Mouse (Mus musculus) intestine, embryonic 15.5 days (tissue): ENCODE data around the gene Lhpp. TPM values are rescaled to one million over a fixed set of nuclear protein-coding genes. Genes with fewer than 3 reads are reported as not detected.

Experiments used
- ATAC-seq: fragments of 200-750 bp; cut with Nextera tagmentation; 2 replicates; pipeline ENCODE4 v1.8.0; 2017; ENCODE audit warnings: moderate TSS enrichment, moderate library complexity
- H3K27ac ChIP-seq: fragments of 300-500 bp; sonication (generic); 2 replicates; pipeline ENCODE4 v1.5.1; 2015; ENCODE audit warnings: mild to moderate bottlenecking, inconsistent platforms
- H3K27me3 ChIP-seq: fragments of 300-500 bp; sonication (generic); replicated peaks from 2 replicates; pipeline ENCODE4 v1.6.1; 2015; ENCODE audit warnings: inconsistent platforms
- H3K36me3 ChIP-seq: fragments of 300-500 bp; sonication (generic); 2 replicates; pipeline ENCODE4 v1.6.1; 2015; ENCODE audit warnings: inconsistent platforms
- H3K4me1 ChIP-seq: fragments of 300-500 bp; sonication (generic); replicated peaks from 2 replicates; pipeline ENCODE4 v1.6.1; 2015; ENCODE audit warnings: inconsistent platforms
- H3K4me2 ChIP-seq: fragments of 300-500 bp; sonication (generic); replicated peaks from 2 replicates; pipeline ENCODE4 v1.6.1; 2015; ENCODE audit warnings: mild to moderate bottlenecking, inconsistent platforms
- H3K4me3 ChIP-seq: fragments of 300-500 bp; sonication (generic); replicated peaks from 2 replicates; pipeline ENCODE4 v1.5.1; 2015; ENCODE audit warnings: inconsistent platforms
- H3K9ac ChIP-seq: fragments of 300-500 bp; sonication (generic); 2 replicates; pipeline ENCODE4 v1.6.1; 2015; ENCODE audit warnings: inconsistent platforms
- H3K9me3 ChIP-seq: fragments of 300-500 bp; sonication (generic); 2 replicates; pipeline ENCODE4 v1.6.1; 2016; ENCODE audit warnings: inconsistent platforms
- WGBS: fragments of 180-500 bp; shearing (Covaris S2); methylation state at CpG from one replicate; pipeline ENCODE4 v1.1.7; 2015; 5-methylcytosine and 5-hydroxymethylcytosine counted together
- polyA plus RNA-seq: library from polyadenylated mRNA; unstranded; fragments of >200 nt; fragmentation: Nextera tagmentation; extraction: Ambion mirVana; gene quantifications from 2 replicates; pipeline ENCODE4 v1.2.1, GENCODE M21; 2015

Lhpp gene
- polyA plus RNA-seq, 1 experiment from 2014 or later = 40.4 TPM

- Histone ChIP-seq H3K4me3 (no peak overlapping the region), H3K4me2 (no peak overlapping the region), H3K36me3 (no peaks in the 10 kb centered on the region), H3K27ac (no peak overlapping the region), H3K9me3 (no peaks in the 10 kb centered on the region), H3K27me3 (peaks cover 63% of the 10 kb centered on the region), H3K9ac (no peak overlapping the region), H3K4me1 (peaks cover 35% of the 10 kb centered on the region)
- WGBS = 24% methylated on average over 8 of the region's 8 CpGs
- no peak for ATAC-seq
Observed at GRCm38 (mm10) chr7:132600926-132601325, 9.5 kb upstream of the Lhpp start.

DNA sequence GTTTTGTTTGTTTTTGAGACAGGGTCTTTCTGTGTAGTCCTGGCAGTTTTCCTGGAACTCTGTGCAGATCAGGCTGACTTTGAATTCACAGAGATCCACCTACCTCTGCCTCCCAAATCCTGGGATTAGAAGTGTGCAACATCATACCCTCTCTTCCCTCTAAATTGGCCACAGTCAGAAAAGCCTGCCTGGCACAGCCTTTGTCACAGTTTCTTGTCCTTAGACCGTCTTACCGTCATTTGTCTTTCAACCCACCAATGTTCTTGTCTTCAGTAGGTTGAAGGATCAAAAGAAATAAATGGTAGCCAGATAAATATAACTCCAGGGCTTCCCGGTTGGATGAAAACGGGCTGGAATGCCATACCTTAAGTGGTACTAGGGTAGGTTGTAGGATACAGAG is 5.7 kb upstream of the Lhpp start:
- H3K4me1 ChIP-seq = peaks cover 6% of the 10 kb centered on the region
- peaks cover 32% of the 10 kb centered on the region for H3K27me3 ChIP-seq
- H3K4me3 ChIP-seq = no peak overlapping the region
- H3K27ac ChIP-seq = no peak overlapping the region
- no peak overlapping the region for H3K9ac ChIP-seq
- H3K4me2 ChIP-seq = no peak overlapping the region
- 91% methylated on average over 4 of the region's 4 CpGs for WGBS
- ATAC-seq = no peak
- no peaks in the 10 kb centered on the region for H3K36me3 ChIP-seq
- H3K9me3 ChIP-seq = no peaks in the 10 kb centered on the region

GRCm38 (mm10) chr7:132605689-132606088 is 4.7 kb upstream of the Lhpp start:
- no peaks in the 10 kb centered on the region for H3K9me3 ChIP-seq
- H3K27me3 ChIP-seq = peaks cover 26% of the 10 kb centered on the region
- no peak overlapping the region for H3K4me2 ChIP-seq
- H3K27ac ChIP-seq = no peak overlapping the region
- no peak overlapping the region for H3K4me3 ChIP-seq
- H3K4me1 ChIP-seq = peaks cover 2% of the 10 kb centered on the region; the same call in 1 of the 2 replicates
- no peak for ATAC-seq
- no peaks in the 10 kb centered on the region for H3K36me3 ChIP-seq
- WGBS = 52% methylated on average over 5 of the region's 5 CpGs
- H3K9ac ChIP-seq = no peak overlapping the region

- Histone ChIP-seq H3K36me3 (no peaks in the 10 kb centered on the region), H3K9me3 (no peaks in the 10 kb centered on the region), H3K4me3 (no peak overlapping the region), H3K27ac (no peak overlapping the region), H3K9ac (no peak overlapping the region), H3K27me3 (peaks cover 5% of the 10 kb centered on the region; the same call in 1 of the 2 replicates), H3K4me1 (peaks cover 2% of the 10 kb centered on the region; the same call in 1 of the 2 replicates), H3K4me2 (no peak overlapping the region)
- WGBS = 92% methylated on average over 4 of the region's 4 CpGs
- ATAC-seq = no peak
Observed at GRCm38 (mm10) chr7:132608316-132609020, 2.0 kb upstream of the Lhpp start.

- no peaks in the 10 kb centered on the region for H3K9me3 ChIP-seq
- 84% methylated on average over 8 of the region's 8 CpGs for whole genome bisulfite sequencing
- H3K27ac ChIP-seq = no peak overlapping the region
- no peaks in the 10 kb centered on the region for H3K36me3 ChIP-seq
- H3K9ac ChIP-seq = no peak overlapping the region
- H3K4me3 ChIP-seq = no peak overlapping the region
- peaks cover 5% of the 10 kb centered on the region; the same call in 1 of the 2 replicates for H3K27me3 ChIP-seq
- H3K4me1 ChIP-seq = peaks cover 2% of the 10 kb centered on the region; the same call in 1 of the 2 replicates
- H3K4me2 ChIP-seq = peak overlapping the region; percentile 80; the same call in 1 of the 2 replicates
- no peak for ATAC-seq
Observed at GRCm38 (mm10) chr7:132611530-132611929, 1.1 kb downstream of the Lhpp start.

DNA sequence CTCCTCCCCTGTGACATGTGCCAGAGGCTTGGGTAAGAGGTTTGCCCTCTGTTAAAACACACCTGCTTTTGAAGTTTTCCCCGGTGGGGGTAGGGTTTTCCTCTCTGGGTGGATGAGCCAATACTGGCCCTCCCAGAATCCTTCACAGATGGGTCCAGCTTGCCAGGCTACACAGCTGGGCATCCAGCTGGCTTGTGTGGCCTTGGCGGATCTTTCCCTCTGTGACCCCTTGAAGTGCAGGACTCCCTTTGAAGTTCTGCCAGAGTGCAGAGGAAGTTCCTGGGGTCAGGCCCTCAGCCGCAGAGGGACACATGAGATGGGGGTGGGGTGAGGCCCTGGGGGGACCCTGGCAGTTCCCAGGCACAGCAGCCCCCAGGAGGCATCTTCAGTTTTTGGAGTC is 4.9 kb downstream of the Lhpp start:
- WGBS = 31% methylated on average over 3 of the region's 3 CpGs
- Histone ChIP-seq H3K9ac (no peak overlapping the region), H3K4me3 (no peak overlapping the region), H3K4me1 (peaks cover under 1% of the 10 kb centered on the region; the same call in 1 of the 2 replicates), H3K27ac (no peak overlapping the region), H3K4me2 (no peak overlapping the region), H3K9me3 (no peaks in the 10 kb centered on the region), H3K27me3 (no peaks in the 10 kb centered on the region), H3K36me3 (no peaks in the 10 kb centered on the region)
- no peak for ATAC-seq

DNA sequence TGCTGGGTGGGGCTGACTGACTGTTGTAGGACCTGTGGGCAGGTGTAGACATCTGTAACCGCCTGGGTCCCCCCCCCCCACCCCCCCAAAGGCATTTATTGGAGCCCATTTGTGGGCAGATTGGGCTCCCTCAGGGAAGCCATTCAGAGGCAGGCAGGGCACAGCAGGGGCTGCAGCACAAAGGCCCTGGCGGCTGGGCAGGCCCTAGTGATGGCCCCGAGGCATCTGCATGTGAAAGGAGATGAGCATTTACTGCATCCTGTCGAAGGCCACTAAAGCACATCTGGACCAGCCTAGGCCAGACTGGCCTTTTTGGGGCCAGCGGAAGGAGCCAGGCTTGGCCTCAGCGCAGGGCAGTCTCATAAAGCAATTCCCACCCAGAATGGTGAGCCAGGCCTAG is 6.0 kb downstream of the Lhpp start:
- no peak overlapping the region for H3K4me2 ChIP-seq
- WGBS = 58% methylated on average over 6 of the region's 6 CpGs
- H3K27ac ChIP-seq = no peak overlapping the region
- no peaks in the 10 kb centered on the region for H3K36me3 ChIP-seq
- H3K27me3 ChIP-seq = no peaks in the 10 kb centered on the region
- H3K4me3 ChIP-seq = no peak overlapping the region
- no peaks in the 10 kb centered on the region for H3K9me3 ChIP-seq
- no peaks in the 10 kb centered on the region for H3K4me1 ChIP-seq
- no peak for ATAC-seq
- no peak overlapping the region for H3K9ac ChIP-seq

- Histone ChIP-seq H3K4me3 (no peak overlapping the region), H3K9ac (no peak overlapping the region), H3K27ac (no peak overlapping the region), H3K4me1 (no peaks in the 10 kb centered on the region), H3K36me3 (no peaks in the 10 kb centered on the region), H3K9me3 (no peaks in the 10 kb centered on the region), H3K27me3 (no peaks in the 10 kb centered on the region), H3K4me2 (no peak overlapping the region)
- 94% methylated on average over 5 of the region's 5 CpGs for WGBS
- ATAC-seq = no peak
Observed at GRCm38 (mm10) chr7:132617021-132617564, 6.7 kb downstream of the Lhpp start.

- no peak for ATAC-seq
- Histone ChIP-seq H3K4me1 (no peaks in the 10 kb centered on the region), H3K36me3 (no peaks in the 10 kb centered on the region), H3K9me3 (no peaks in the 10 kb centered on the region), H3K4me2 (no peak overlapping the region), H3K9ac (no peak overlapping the region), H3K4me3 (no peak overlapping the region), H3K27me3 (no peaks in the 10 kb centered on the region), H3K27ac (no peak overlapping the region)
- WGBS = 91% methylated on average over 8 of the region's 8 CpGs
Observed at GRCm38 (mm10) chr7:132619549-132619948, 9.1 kb downstream of the Lhpp start.

DNA sequence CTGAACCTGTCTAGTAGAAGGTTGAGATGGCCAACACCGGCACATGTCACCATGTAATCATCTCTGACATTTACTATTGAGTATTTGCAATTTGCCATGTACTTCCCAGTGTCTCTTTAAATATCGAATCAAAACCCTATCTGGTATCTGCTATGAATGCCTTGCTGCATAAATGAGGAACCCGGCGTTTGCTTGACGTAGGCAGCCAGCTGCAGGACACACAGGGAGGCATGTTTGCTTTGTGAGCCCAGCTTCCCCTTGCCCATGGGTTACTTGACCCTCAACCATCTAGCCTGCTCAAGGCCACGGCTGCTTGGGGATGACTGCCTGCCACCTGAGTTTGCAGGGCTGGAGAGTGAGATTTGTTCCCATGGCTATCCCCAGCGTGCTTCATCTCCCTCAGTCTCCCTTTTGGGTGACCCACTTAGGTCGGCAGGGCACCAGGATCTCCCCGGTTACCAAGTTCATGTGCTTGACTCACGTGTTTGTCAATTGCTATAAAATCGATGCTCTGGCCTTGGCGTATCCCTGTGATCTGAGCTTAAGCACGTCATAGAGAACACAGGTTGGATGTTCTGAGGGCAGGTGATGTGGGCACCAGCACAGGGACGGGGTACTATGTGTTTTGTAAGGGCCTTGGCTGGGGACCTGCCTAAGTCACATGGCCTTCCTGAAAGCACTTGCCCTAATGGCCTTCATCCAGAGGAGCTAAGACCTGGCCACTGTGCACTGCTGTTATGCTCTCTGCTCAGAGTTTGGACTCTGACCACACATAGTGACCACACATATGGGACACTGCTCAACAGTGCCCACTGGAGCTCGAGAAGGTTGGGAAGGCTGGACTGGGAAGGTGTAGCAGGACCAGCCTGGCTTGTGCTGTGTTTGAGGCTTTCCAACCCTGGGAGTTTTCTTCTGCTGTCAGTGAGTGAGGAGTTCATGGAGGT is 9.8 kb downstream of the Lhpp start:
- Histone ChIP-seq H3K4me3 (no peak overlapping the region), H3K9ac (no peak overlapping the region), H3K27me3 (no peaks in the 10 kb centered on the region), H3K9me3 (no peaks in the 10 kb centered on the region), H3K27ac (no peak overlapping the region), H3K36me3 (no peaks in the 10 kb centered on the region), H3K4me1 (no peaks in the 10 kb centered on the region), H3K4me2 (no peak overlapping the region)
- 90% methylated on average over 15 of the region's 15 CpGs for WGBS
- ATAC-seq = no peak

- Histone ChIP-seq H3K4me3 (no peak overlapping the region), H3K27me3 (no peaks in the 10 kb centered on the region), H3K9me3 (no peaks in the 10 kb centered on the region), H3K4me2 (no peak overlapping the region), H3K36me3 (no peaks in the 10 kb centered on the region), H3K27ac (no peak overlapping the region), H3K9ac (no peak overlapping the region), H3K4me1 (no peaks in the 10 kb centered on the region)
- ATAC-seq = no peak
- 85% methylated on average over 10 of the region's 10 CpGs for WGBS
Observed at GRCm38 (mm10) chr7:132624161-132624560, 13.7 kb downstream of the Lhpp start.

GRCm38 (mm10) chr7:132626174-132626573 is 15.7 kb downstream of the Lhpp start:
- H3K4me3 ChIP-seq = no peak overlapping the region
- H3K27me3 ChIP-seq = no peaks in the 10 kb centered on the region
- H3K36me3 ChIP-seq = no peaks in the 10 kb centered on the region
- no peak overlapping the region for H3K27ac ChIP-seq
- H3K9ac ChIP-seq = no peak overlapping the region
- H3K4me2 ChIP-seq = no peak overlapping the region
- 61% methylated on average over 4 of the region's 4 CpGs for whole genome bisulfite sequencing
- no peaks in the 10 kb centered on the region for H3K4me1 ChIP-seq
- H3K9me3 ChIP-seq = no peaks in the 10 kb centered on the region
- ATAC-seq = no peak
